Mouse (Mus musculus) cerebellum, adult 8-10 months (tissue): Measurements from ENCODE around the gene Lypla2.

Experiments used
- DNase-seq: peaks from one replicate; pipeline ENCODE4 v3.0.0; 2022

The Lypla2 gene

DNA sequence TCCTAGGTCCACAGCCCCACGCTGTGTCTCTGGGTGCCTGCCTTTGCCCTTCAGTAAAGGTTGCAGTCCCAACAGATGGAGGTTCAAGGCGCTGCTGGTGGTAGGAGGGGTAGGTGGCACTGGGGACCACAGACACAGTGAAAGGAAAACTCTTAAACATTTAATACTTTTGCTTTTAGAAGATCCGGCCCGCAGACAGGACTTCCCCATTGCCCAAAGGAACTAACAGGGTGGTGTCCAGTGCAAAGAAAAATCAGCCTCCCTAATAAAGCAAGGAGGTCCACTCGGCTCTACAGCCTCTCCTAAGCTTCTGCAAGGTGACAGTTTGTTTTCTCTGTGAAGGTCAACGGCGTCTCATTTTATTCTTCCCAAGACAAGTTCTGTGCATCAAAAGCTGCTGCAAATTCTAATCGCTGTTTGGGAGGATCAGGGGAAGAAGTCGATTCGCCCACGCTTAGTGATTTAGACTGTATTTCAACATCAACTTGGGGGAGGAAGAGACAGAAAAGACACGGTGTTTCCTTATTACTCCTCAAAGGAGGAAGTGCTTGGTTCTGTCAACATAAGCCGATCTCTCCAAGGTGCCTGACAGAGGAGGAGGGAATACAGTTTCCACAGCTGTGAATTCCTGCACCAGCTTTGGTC, 53.7 kb downstream of the Lypla2 start:
- no peak for DNase-seq
